Mouse (Mus musculus) bone marrow, adult 2 months (tissue): ENCODE measurements around the gene Mymx.

Experiments
- CTCF ChIP-seq: fragments of 200-500 bp; IDR thresholded peaks from 2 replicates; pipeline ENCODE4 v1.5.1; 2011; ENCODE audit warnings: low read length, control low read depth; ENCODE audit not compliant: control insufficient read depth, insufficient read depth
- POLR2A ChIP-seq: fragments of 200-500 bp; IDR thresholded peaks from 2 replicates; pipeline ENCODE4 v1.6.1; 2011; ENCODE audit warnings: low read depth, mild to moderate bottlenecking, control low read depth, low read length, borderline replicate concordance; ENCODE audit not compliant: control insufficient read depth

GRCm38 (mm10) chr17:45606992-45607879 is 5.3 kb upstream of the Mymx start:
- no peak for TF ChIP-seq POLR2A
- TF ChIP-seq CTCF: no peak
